Mouse (Mus musculus) bone marrow macrophage, adult 2 months (primary cell): Measurements from ENCODE around the gene Cd22. TPM values are rescaled to one million over a fixed set of nuclear protein-coding genes. Genes with fewer than 3 reads are reported as not detected.

Experiments used
- H3K27ac ChIP-seq: 2 replicates; pipeline ENCODE4 v1.5.1; 2012; ENCODE audit warnings: low read depth, low read length; ENCODE audit not compliant: insufficient read depth
- H3K4me1 ChIP-seq: 2 replicates; pipeline ENCODE4 v1.6.1; 2012; ENCODE audit warnings: low read length; ENCODE audit not compliant: control insufficient read depth, insufficient read depth
- H3K4me3 ChIP-seq: 2 replicates; pipeline ENCODE4 v1.5.1; 2012; ENCODE audit warnings: mild to moderate bottlenecking, low read length, moderate library complexity; ENCODE audit not compliant: insufficient read depth
- CTCF ChIP-seq: IDR thresholded peaks from 2 replicates; pipeline ENCODE4 v1.5.1; 2012; ENCODE audit warnings: low read depth, mild to moderate bottlenecking, low read length, moderate library complexity
- POLR2A ChIP-seq: IDR thresholded peaks from 2 replicates; pipeline ENCODE4 v1.6.1; 2012; ENCODE audit warnings: mild to moderate bottlenecking, low read depth, low read length, borderline replicate concordance
- polyA plus RNA-seq: library from polyadenylated mRNA; stranded (reverse); fragments of >200 nt; gene quantifications from 2 replicates; pipeline ENCODE4 v1.2.4, GENCODE M21; 2012; ENCODE audit not compliant: missing spikeins, insufficient read depth, insufficient read length

Cd22 gene
- polyA plus RNA-seq, 1 experiment, result 8.0 TPM

GRCm38 (mm10) chr7:30881367-30881766 lies 1.2 kb upstream of the Cd22 start:
- H3K27ac ChIP-seq, result no peak overlapping the region
- H3K4me1 ChIP-seq, result peaks cover 15% of the 10 kb centered on the region
- no peak overlapping the region for H3K4me3 ChIP-seq
- TF ChIP-seq CTCF, result no peak
- TF ChIP-seq POLR2A, result no peak

DNA sequence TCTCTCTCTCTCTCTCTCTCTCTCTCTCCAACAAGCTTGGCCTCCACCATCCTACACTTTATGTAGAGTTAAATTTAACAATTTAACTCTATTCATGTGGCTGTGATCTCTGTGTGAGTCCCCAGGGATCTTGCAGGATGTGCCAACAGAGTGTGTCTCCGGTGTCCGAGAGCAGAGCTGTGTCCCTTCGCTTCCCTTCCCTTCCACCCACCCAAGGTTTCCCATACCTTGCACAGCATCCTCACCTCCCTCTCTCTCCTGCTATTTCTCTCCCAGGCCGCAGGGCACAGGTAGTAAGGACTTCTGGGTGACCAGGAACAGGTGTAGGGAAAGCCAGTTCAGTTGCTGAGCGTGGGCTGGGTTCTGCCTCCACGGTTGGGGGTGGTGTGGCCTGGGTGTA lies 1.2 kb downstream of the Cd22 start:
- Histone ChIP-seq H3K27ac (no peak overlapping the region), H3K4me3 (no peak overlapping the region), H3K4me1 (peaks cover 15% of the 10 kb centered on the region)
- TF ChIP-seq CTCF, result no peak
- no peak for TF ChIP-seq POLR2A

DNA sequence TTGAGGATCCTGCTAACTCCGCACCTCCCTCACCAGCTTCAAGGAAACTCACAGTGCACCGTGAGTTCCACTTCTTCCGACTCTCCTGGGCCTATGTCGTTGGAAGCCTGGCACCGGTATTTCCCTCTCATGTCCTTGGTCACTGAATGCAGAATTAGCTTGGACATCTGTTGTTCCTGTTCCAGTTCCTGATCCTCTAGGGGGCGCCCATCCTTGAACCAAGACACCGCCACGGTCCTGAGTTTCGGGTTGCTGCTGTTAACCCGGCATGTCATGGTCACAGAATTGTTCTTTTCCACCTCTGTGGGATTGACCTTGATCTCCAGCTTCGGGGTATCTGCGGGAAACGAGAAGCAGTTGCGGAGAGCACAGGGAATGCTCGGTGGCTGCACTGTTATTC lies 7.1 kb downstream of the Cd22 start:
- Histone ChIP-seq H3K4me3 (no peak overlapping the region), H3K27ac (no peak overlapping the region)

GRCm38 (mm10) chr7:30863386-30863785 lies 16.8 kb downstream of the Cd22 start:
- Histone ChIP-seq H3K27ac (no peak overlapping the region), H3K4me3 (no peak overlapping the region), H3K4me1 (no peaks in the 10 kb centered on the region)
- TF ChIP-seq CTCF (no peak), POLR2A (no peak)

More for the DNA sequence above, 7.1 kb downstream of the Cd22 start:
- H3K4me1 ChIP-seq, result peaks cover 12% of the 10 kb centered on the region
- TF ChIP-seq CTCF (peak; percentile 94), POLR2A (no peak)

GRCm38 (mm10) chr7:30861464-30861863 lies 18.7 kb downstream of the Cd22 start, which contains the start of gene Ffar1:
Gene Ffar1, minus strand, starts transcription at chr7:30861564.
- Histone ChIP-seq H3K27ac (no peak within 1 kb of the TSS), H3K4me1 (peaks cover 3% of the 10 kb centered on the region), H3K4me3 (no peak within 1 kb of the TSS)
- no peak for TF ChIP-seq CTCF
- TF ChIP-seq POLR2A, result no peak

GRCm38 (mm10) chr7:30859635-30860402 lies 20.3 kb downstream of the Cd22 start:
- Histone ChIP-seq H3K4me3 (no peak overlapping the region), H3K4me1 (peaks cover 3% of the 10 kb centered on the region), H3K27ac (no peak overlapping the region)
- TF ChIP-seq POLR2A, result no peak
- TF ChIP-seq CTCF, result peak; percentile 87

DNA sequence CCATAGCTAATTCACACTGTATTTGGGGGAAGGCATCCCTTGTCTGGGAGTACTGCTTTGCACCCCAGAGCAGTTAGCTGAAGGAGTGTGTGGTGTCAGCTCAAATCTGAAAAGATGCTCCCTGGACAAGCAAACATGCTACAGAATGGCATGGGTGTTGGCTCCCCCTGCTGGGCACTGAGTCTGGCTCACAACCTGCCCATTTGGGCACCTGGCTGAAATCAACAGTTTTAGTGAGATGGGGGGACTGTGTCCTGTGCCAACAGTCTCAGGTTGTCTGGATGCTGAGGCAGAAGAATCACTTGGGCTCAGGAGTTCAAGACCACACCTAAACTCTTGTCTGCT lies 20.9 kb downstream of the Cd22 start:
- Histone ChIP-seq H3K4me1 (peaks cover 3% of the 10 kb centered on the region), H3K27ac (no peak overlapping the region), H3K4me3 (no peak overlapping the region)
- no peak for TF ChIP-seq POLR2A
- peak; percentile 91 for TF ChIP-seq CTCF

- no peak for TF ChIP-seq POLR2A
- no peak for TF ChIP-seq CTCF
- H3K27ac ChIP-seq, result no peak overlapping the region
- peaks cover 3% of the 10 kb centered on the region for H3K4me1 ChIP-seq
- no peak overlapping the region for H3K4me3 ChIP-seq
These were observed 22.4 kb downstream of the Cd22 start for GRCm38 (mm10) chr7:30857746-30858145.

DNA sequence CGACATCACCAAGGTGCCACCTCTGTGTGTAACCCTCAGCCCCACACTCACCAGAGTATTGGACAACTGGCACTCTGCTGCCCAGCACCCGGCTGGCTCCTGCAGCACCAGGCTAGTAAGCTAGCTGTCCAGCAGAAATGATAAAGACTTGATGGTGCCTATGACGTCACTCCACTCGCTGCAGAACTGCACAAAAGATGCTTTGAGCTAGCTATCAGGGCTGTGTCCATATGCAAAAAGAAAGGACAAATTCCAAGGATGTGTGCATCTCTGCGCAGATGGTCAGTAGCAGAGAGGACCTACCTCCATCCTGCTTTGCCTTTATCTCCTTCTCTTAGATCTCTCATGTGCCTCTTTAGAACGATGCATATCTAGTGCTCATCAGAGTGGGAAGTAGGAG lies 24.1 kb downstream of the Cd22 start, which contains the start of gene Ffar3:
TSS of gene Ffar3 (minus strand) at position 101 of the 400 bp plus-strand sequence.
- H3K27ac ChIP-seq, result no peak within 1 kb of the TSS

GRCm38 (mm10) chr7:30851421-30851820 lies 28.7 kb downstream of the Cd22 start:
- H3K4me3 ChIP-seq, result no peak overlapping the region
- H3K27ac ChIP-seq, result no peak overlapping the region
- TF ChIP-seq POLR2A (no peak), CTCF (no peak)
- H3K4me1 ChIP-seq, result peaks cover 2% of the 10 kb centered on the region

More for the DNA sequence above, 24.1 kb downstream of the Cd22 start, which contains the start of gene Ffar3:
- no peak within 1 kb of the TSS for H3K4me3 ChIP-seq
- H3K4me1 ChIP-seq, result peaks cover 3% of the 10 kb centered on the region
- TF ChIP-seq CTCF, result no peak

GRCm38 (mm10) chr7:30847934-30848333 lies 32.2 kb downstream of the Cd22 start:
- H3K4me1 ChIP-seq, result peaks cover 4% of the 10 kb centered on the region
- TF ChIP-seq POLR2A, result no peak
- TF ChIP-seq CTCF, result no peak
- H3K27ac ChIP-seq, result no peak overlapping the region
- H3K4me3 ChIP-seq, result no peak overlapping the region
